29 mouse cellular contexts compared by ENCODE assay signal in the genomic region with DNA sequence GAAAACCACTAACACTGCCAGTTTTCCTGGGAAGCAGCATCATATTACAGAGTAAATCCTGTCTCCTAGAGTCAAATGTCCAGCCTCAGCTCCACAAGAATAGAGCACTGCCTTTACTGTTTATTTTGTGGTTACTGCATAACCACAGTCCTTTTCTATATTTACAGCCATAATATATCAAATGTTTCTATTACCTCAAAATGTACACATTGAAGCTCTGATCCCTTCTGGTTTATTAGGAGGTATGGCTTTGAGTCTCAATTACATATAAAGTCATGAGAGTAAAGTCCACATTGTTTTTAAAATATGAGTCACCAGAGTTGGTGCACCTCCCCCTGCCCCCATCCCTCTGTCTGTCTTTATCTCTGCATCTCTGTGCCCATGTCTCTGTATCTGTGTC. TPM values are rescaled to one million over a fixed set of nuclear protein-coding genes. Genes with fewer than 3 reads are reported as not detected.
DNase-seq lines count a peak whose midpoint lies in the region; ATAC-seq and TF ChIP-seq lines count a peak whose summit lies in the region.
"Had no signal": no experiment of that assay in that cellular context is flagged by ENCODE, and none has a peak within 500 bp of the region (broad histone marks: within the 10 kb centered on the region; RNA-seq: fewer than 3 reads in every experiment).

No protein-coding gene starts in this region.

- H3K9me3 ChIP-seq in embryonic facial prominence, embryonic 14.5 days (ENCODE audit: control insufficient read depth, low read length): no peaks in the 10 kb centered on the region
- H3K9me3 ChIP-seq in embryonic facial prominence, embryonic 10.5 days: no peaks in the 10 kb centered on the region
- no peaks in the 10 kb centered on the region for H3K9me3 ChIP-seq in intestine, embryonic 15.5 days
- no peaks in the 10 kb centered on the region for H3K9me3 ChIP-seq in hindbrain, postnatal 0 days (ENCODE audit: low read length)
- H3K9me3 ChIP-seq: embryonic facial prominence, embryonic 12.5 days; forebrain, embryonic 12.5 days; forebrain, embryonic 15.5 days had no signal

- H3K4me2 ChIP-seq in embryonic facial prominence, embryonic 14.5 days (ENCODE audit: low read depth, low read length): no peak overlapping the region
- no peak overlapping the region for H3K4me2 ChIP-seq in intestine, embryonic 15.5 days (replicated peaks)
- H3K4me2 ChIP-seq in hindbrain, postnatal 0 days (ENCODE audit: low read depth, low read length): no peak overlapping the region
- H3K4me2 ChIP-seq: embryonic facial prominence, embryonic 12.5 days; forebrain, embryonic 12.5 days; forebrain, embryonic 15.5 days; heart, embryonic 12.5 days; heart, embryonic 15.5 days; hindbrain, embryonic 14.5 days had no signal

- no peaks in the 10 kb centered on the region for H3K36me3 ChIP-seq in embryonic facial prominence, embryonic 14.5 days (ENCODE audit: control insufficient read depth, insufficient read depth, low read length)
- H3K36me3 ChIP-seq in embryonic facial prominence, embryonic 10.5 days (replicated peaks): no peaks in the 10 kb centered on the region
- H3K36me3 ChIP-seq in intestine, embryonic 15.5 days: no peaks in the 10 kb centered on the region
- no peaks in the 10 kb centered on the region for H3K36me3 ChIP-seq in hindbrain, postnatal 0 days (ENCODE audit: insufficient read depth, low read length)
- H3K36me3 ChIP-seq: embryonic facial prominence, embryonic 12.5 days; forebrain, embryonic 12.5 days; forebrain, embryonic 15.5 days; G1E; heart, embryonic 12.5 days; heart, embryonic 15.5 days had no signal

- ATAC-seq in embryonic facial prominence, embryonic 14.5 days (ENCODE audit: low read depth): no peak; the same call in 1 of the 2 replicates
- peak; percentile 91 for ATAC-seq in intestine, embryonic 15.5 days
- no peak for ATAC-seq in hindbrain, postnatal 0 days
- ATAC-seq: forebrain, embryonic 15.5 days; Patski had no signal

- no peaks in the 10 kb centered on the region for H3K4me1 ChIP-seq in embryonic facial prominence, embryonic 14.5 days (ENCODE audit: control insufficient read depth, insufficient read depth, low read length)
- H3K4me1 ChIP-seq in embryonic facial prominence, embryonic 10.5 days: no peaks in the 10 kb centered on the region
- no peaks in the 10 kb centered on the region for H3K4me1 ChIP-seq in intestine, embryonic 15.5 days (replicated peaks)
- H3K4me1 ChIP-seq in hindbrain, postnatal 0 days (ENCODE audit: insufficient read depth, low read length): no peaks in the 10 kb centered on the region
- H3K4me1 ChIP-seq: embryonic facial prominence, embryonic 12.5 days; forebrain, embryonic 12.5 days; forebrain, embryonic 15.5 days; heart, embryonic 12.5 days; heart, embryonic 15.5 days had no signal

- DNase-seq in embryonic facial prominence, embryonic 14.5 days (ENCODE audit: low spot score): peak; percentile 29
- DNase-seq in embryonic facial prominence, embryonic 10.5 days (ENCODE audit: low spot score): no peak
- DNase-seq in lung, postnatal 25 days (ENCODE audit: low spot score): peak; percentile 1
- DNase-seq in lung, postnatal 10 days: no peak
- peak; percentile 8 for DNase-seq in large intestine, adult 2 months (ENCODE audit: low read depth, low spot score)
- DNase-seq in hindbrain, postnatal 0 days (ENCODE audit: low spot score): no peak
- DNase-seq in cerebellum, adult 11-12 months: no peak
- DNase-seq: adrenal gland, postnatal 10 days; B cell, adult 2 months; cerebellum, adult 11 months; cerebellum, adult 9-10 months; cerebellum, postnatal 14 days; gastrocnemius, postnatal 25 days; heart, adult 18-20 months; heart, postnatal 10 days; heart, postnatal 36 days had no signal

- no peaks in the 10 kb centered on the region for H3K27me3 ChIP-seq in embryonic facial prominence, embryonic 14.5 days (replicated peaks; ENCODE audit: control insufficient read depth, insufficient read depth, low read length)
- H3K27me3 ChIP-seq in embryonic facial prominence, embryonic 10.5 days (replicated peaks; ENCODE audit: low read depth, poor library complexity, severe bottlenecking): no peaks in the 10 kb centered on the region
- H3K27me3 ChIP-seq in intestine, embryonic 15.5 days (replicated peaks): no peaks in the 10 kb centered on the region
- H3K27me3 ChIP-seq in hindbrain, postnatal 0 days (ENCODE audit: insufficient read depth, low read length): no peaks in the 10 kb centered on the region
- H3K27me3 ChIP-seq: embryonic facial prominence, embryonic 12.5 days; forebrain, embryonic 12.5 days; forebrain, embryonic 15.5 days; heart, embryonic 12.5 days; heart, embryonic 15.5 days; Patski had no signal

- H3K4me3 ChIP-seq in embryonic facial prominence, embryonic 14.5 days (ENCODE audit: low read depth, low read length): no peak overlapping the region
- H3K4me3 ChIP-seq in embryonic facial prominence, embryonic 10.5 days: no peak overlapping the region
- H3K4me3 ChIP-seq in intestine, embryonic 15.5 days (replicated peaks): no peak overlapping the region
- H3K4me3 ChIP-seq in hindbrain, postnatal 0 days (ENCODE audit: low read length): no peak overlapping the region
- H3K4me3 ChIP-seq: embryonic facial prominence, embryonic 12.5 days; erythroblast, embryonic 14.5 days; forebrain, embryonic 12.5 days; forebrain, embryonic 15.5 days; heart, embryonic 12.5 days; heart, embryonic 15.5 days had no signal

- no peak overlapping the region for H3K27ac ChIP-seq in embryonic facial prominence, embryonic 14.5 days (replicated peaks; ENCODE audit: low read depth, low read length)
- no peak overlapping the region for H3K27ac ChIP-seq in embryonic facial prominence, embryonic 10.5 days (replicated peaks)
- no peak overlapping the region for H3K27ac ChIP-seq in intestine, embryonic 15.5 days
- H3K27ac ChIP-seq in hindbrain, postnatal 0 days: no peak overlapping the region
- H3K27ac ChIP-seq: embryonic facial prominence, embryonic 12.5 days; forebrain, embryonic 12.5 days; forebrain, embryonic 15.5 days; heart, embryonic 15.5 days; hindbrain, embryonic 14.5 days had no signal

- no peak for TF ChIP-seq CTCF in hindbrain, postnatal 0 days (IDR thresholded peaks at IDR 0.05; ENCODE audit: low read depth)

- H3K9ac ChIP-seq in embryonic facial prominence, embryonic 14.5 days (ENCODE audit: low read depth, low read length): no peak overlapping the region
- H3K9ac ChIP-seq in intestine, embryonic 15.5 days: no peak overlapping the region
- H3K9ac ChIP-seq in hindbrain, postnatal 0 days (replicated peaks; ENCODE audit: low read length): no peak overlapping the region
- H3K9ac ChIP-seq: embryonic facial prominence, embryonic 12.5 days; forebrain, embryonic 12.5 days; forebrain, embryonic 15.5 days; heart, embryonic 12.5 days; heart, embryonic 15.5 days; hindbrain, embryonic 14.5 days had no signal

RNA-seq across cellular contexts. Expression of a gene that starts 38.6 kb away (rescaled TPM):
- 0.51 and 0.64 TPM in 2 replicates for polyA plus RNA-seq in embryonic facial prominence, embryonic 14.5 days (2014; fragmentation: Nextera tagmentation; extraction: Ambion mirVana)
- 0.42 and 0.55 TPM in 2 replicates for polyA plus RNA-seq in embryonic facial prominence, embryonic 10.5 days (2016; fragmentation: Nextera tagmentation; extraction: Ambion mirVana)
- polyA plus RNA-seq in intestine, embryonic 15.5 days (2015; fragmentation: Nextera tagmentation; extraction: Ambion mirVana): 0.35 and 0.77 TPM in 2 replicates
- polyA plus RNA-seq in large intestine, adult 2 months (2012; rRNA removed): 0.12 and 0.37 TPM in 2 replicates
- total RNA-seq in hindbrain, postnatal 0 days (2014; rRNA removed): 22.5 and 25.3 TPM in 2 replicates
- 3.2 and 4.4 TPM in 2 replicates for polyA plus RNA-seq in hindbrain, postnatal 0 days (2015; fragmentation: Nextera tagmentation; extraction: Ambion mirVana)
- total RNA-seq: CH12.LX; G1E; gastrocnemius, adult 8-10 months; heart, adult 18-20 months had no signal
- polyA plus RNA-seq: G1E; gonadal fat pad, adult 2 months had no signal

Comparison
In these comparisons a context has a peak if more than half of its experiments do, and no peak if none do; other contexts are left out.
1. DNase-seq: peak in embryonic facial prominence, embryonic 14.5 days (single experiment), lung, postnatal 25 days (single experiment) and large intestine, adult 2 months (single experiment); none in embryonic facial prominence, embryonic 10.5 days (single experiment), lung, postnatal 10 days (single experiment), hindbrain, postnatal 0 days (single experiment) and cerebellum, adult 11-12 months (single experiment).